Comparison of ENCODE assay signal across 8 mouse cellular contexts in genomic region chr7:4876753-4877221, GRCm38 (mm10). TPM values are rescaled to one million over a fixed set of nuclear protein-coding genes. Genes with fewer than 3 reads are reported as not detected.
DNase-seq lines count a peak whose midpoint lies in the region; ATAC-seq and TF ChIP-seq lines count a peak whose summit lies in the region.

Isoc2a (plus strand) TSS chr7:4877153.

- no peak within 1 kb of the TSS; the same call in 1 of the 2 replicates for H3K27ac ChIP-seq in ES-E14 (ENCODE audit: insufficient read depth, low read depth, low read length, poor library complexity, severe bottlenecking)
- H3K27ac ChIP-seq in forebrain, embryonic 15.5 days (replicated peaks), result peak within 1 kb of the TSS; percentile 55

- peak within 1 kb of the TSS; percentile 87 for H3K4me2 ChIP-seq in forebrain, embryonic 15.5 days (replicated peaks)

- under 1% methylated on average over 22 of the region's 22 CpGs for WGBS in forebrain, embryonic 15.5 days
- under 1% methylated on average over 22 of the region's 22 CpGs for WGBS in lung, adult 2 months

- ATAC-seq in forebrain, embryonic 15.5 days (replicated peaks), result peak; percentile 100
- peak; percentile 99 for ATAC-seq in neutrophil, adult 5-6 weeks (ENCODE audit: extremely low read depth, insufficient number of reproducible peaks, low FRiP score, poor library complexity, severe bottlenecking)

- DNase-seq in ES-E14 (ENCODE audit: low read depth, low spot score), result peak; percentile 96
- DNase-seq in cerebellum, adult 11-12 months, result peak; percentile 94
- peak; percentile 88 for DNase-seq in heart, postnatal 25 days (ENCODE audit: low spot score)
- DNase-seq in layer of hippocampus, adult 18-20 months (ENCODE audit: low spot score in 2 of 2), result peak; percentile 85 to 91
- DNase-seq in lung, adult 2 months, result peak; percentile 83
- DNase-seq in thymus, adult 18-20 months, result peak; percentile 81 to 87

- no peak for TF ChIP-seq CTCF in lung, adult 2 months (IDR thresholded peaks at IDR 0.05; ENCODE audit: insufficient read depth, low read length)

- intact Hi-C loops in heart, postnatal 25 days (cut with DNase I), result no loop called here

- H3K9me3 ChIP-seq in ES-E14 (ENCODE audit: control insufficient read depth, insufficient read depth, low read depth, low read length), result no peaks in the 10 kb centered on the region
- no peaks in the 10 kb centered on the region for H3K9me3 ChIP-seq in forebrain, embryonic 15.5 days

- H3K4me3 ChIP-seq in ES-E14 (ENCODE audit: insufficient read depth in 1 of 2, low read depth in 1 of 2, low read length in 2 of 2, poor library complexity in 1 of 2, severe bottlenecking in 1 of 2), result peak within 1 kb of the TSS; percentile 72 to 85
- H3K4me3 ChIP-seq in forebrain, embryonic 15.5 days, result peak within 1 kb of the TSS; percentile 57
- H3K4me3 ChIP-seq in lung, adult 2 months (replicated peaks; ENCODE audit: extremely low read depth, low read depth, low read length), result peak within 1 kb of the TSS; percentile 90

- peaks cover 0 to 5% of the 10 kb centered on the region in 2 experiments; a peak in 1 of 4 replicates for H3K4me1 ChIP-seq in ES-E14 (ENCODE audit: control insufficient read depth in 2 of 2, insufficient read depth in 2 of 2, low read length in 2 of 2, poor library complexity in 1 of 2)
- H3K4me1 ChIP-seq in forebrain, embryonic 15.5 days, result peaks cover 15% of the 10 kb centered on the region
- 0 out of 2 replicates have a peak, but pooled peaks cover 2% of the 10 kb centered on the region for H3K4me1 ChIP-seq in lung, adult 2 months (ENCODE audit: control insufficient read depth, insufficient read depth, low read length)

- peak; percentile 99 for TF ChIP-seq POLR2A in lung, adult 2 months (IDR thresholded peaks at IDR 0.05; ENCODE audit: borderline replicate concordance, extremely low read depth, low read depth, low read length)

- in situ Hi-C loops in ES-E14 (cut with MboI; ENCODE audit: low sequenced_read_pairs in 2 of 2, unreplicated experiment in 2 of 2), result no loop called here

- no peaks in the 10 kb centered on the region for H3K36me3 ChIP-seq in ES-E14 (ENCODE audit: control insufficient read depth, insufficient read depth, low read length, poor library complexity, severe bottlenecking)
- H3K36me3 ChIP-seq in forebrain, embryonic 15.5 days, result no peaks in the 10 kb centered on the region

- H3K27me3 ChIP-seq in forebrain, embryonic 15.5 days, result no peaks in the 10 kb centered on the region

- peak within 1 kb of the TSS; percentile 63 for H3K9ac ChIP-seq in ES-E14 (ENCODE audit: insufficient read depth, low read depth, low read length, poor library complexity, severe bottlenecking)
- peak within 1 kb of the TSS; percentile 47 for H3K9ac ChIP-seq in forebrain, embryonic 15.5 days (replicated peaks)

TF ChIP-seq in ES-E14, 5 proteins besides CTCF, POLR2A, EP300 and RAD21:
- TF ChIP-seq CHD2 (IDR thresholded peaks at IDR 0.05; ENCODE audit: low read depth, low read length), result peak; percentile 84
- no peak for TF ChIP-seq HCFC1 (IDR thresholded peaks at IDR 0.05; ENCODE audit: borderline replicate concordance, insufficient read depth, low read length)
- TF ChIP-seq ZC3H11A (IDR thresholded peaks at IDR 0.05; ENCODE audit: borderline replicate concordance, low read depth, low read length), result no peak

RNA-seq across cellular contexts. Expression of gene Isoc2a, which starts in this region (rescaled TPM):
- 13.0 and 16.1 TPM in 2 replicates for total RNA-seq in ES-E14 (2012; rRNA removed)
- polyA plus RNA-seq in forebrain, embryonic 15.5 days (2015; fragmentation: Nextera tagmentation; extraction: Ambion mirVana), result 0.65 and 0.76 TPM in 2 replicates
- 10 to 100 TPM; 40.5 to 44.4 TPM for total RNA-seq in heart, postnatal 25 days (2021)
- 10 to 100 TPM; 14.9 to 15.9 TPM for total RNA-seq in layer of hippocampus, adult 18-20 months (2021)
- 13.4 and 15.0 TPM in 2 replicates for polyA plus RNA-seq in lung, adult 2 months (2012; rRNA removed)
- total RNA-seq in neutrophil, adult 5-6 weeks (2017), result 4.0 and 4.2 TPM in 2 replicates

Comparison
In these comparisons a context has a peak if more than half of its experiments do, and no peak if none do; other contexts are left out.
1. Peak in ATAC-seq, H3K4me3 ChIP-seq, H3K27ac ChIP-seq, H3K9ac ChIP-seq and H3K4me2 ChIP-seq in forebrain, embryonic 15.5 days; RNA of the gene not detected or under 1 TPM.